Mouse (Mus musculus) neural tube, postnatal 0 days (tissue): ENCODE data around the gene Capn8. TPM values are rescaled to one million over a fixed set of nuclear protein-coding genes. Genes with fewer than 3 reads are reported as not detected.

Experiments
- polyA plus RNA-seq: library from polyadenylated mRNA; unstranded; fragments of >200 nt; fragmentation: Nextera tagmentation; extraction: Ambion mirVana; gene quantifications from 2 replicates; pipeline ENCODE4 v1.2.1, GENCODE M21; 2015

Capn8 gene
- not detected in 2 replicates for polyA plus RNA-seq

DNA sequence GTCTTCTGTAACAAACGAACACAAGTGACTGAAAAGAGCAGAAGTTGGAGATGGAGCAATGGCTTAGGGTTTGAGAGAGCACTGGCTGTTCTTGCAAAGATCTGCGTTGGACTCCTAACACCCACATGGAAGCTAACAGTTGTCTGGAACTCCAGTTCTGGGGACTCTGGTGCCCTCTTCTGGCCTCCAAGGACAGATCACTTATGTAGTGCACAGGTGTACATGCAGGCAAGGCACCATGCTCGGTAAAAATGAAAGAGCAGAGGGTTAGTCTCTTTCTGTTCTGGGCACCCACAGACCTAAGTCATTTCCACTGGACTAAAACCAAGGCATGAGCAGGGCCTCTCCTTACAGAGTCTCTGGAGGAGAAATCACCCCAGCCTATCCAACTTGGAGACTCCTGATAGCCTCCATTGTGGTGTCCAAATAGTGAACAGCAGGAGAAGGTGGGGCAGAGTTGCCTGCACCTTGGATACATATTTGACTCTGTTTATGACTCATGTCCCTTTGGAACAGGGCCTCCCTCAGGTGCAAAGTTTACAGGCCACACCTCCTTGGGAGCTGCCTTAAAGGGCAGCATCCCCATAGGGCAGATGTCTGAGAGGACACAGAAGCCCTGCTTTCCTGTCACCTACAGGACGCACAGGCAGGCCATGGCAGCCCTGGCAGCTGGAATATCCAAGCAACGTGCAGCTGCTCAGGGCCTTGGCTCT, at the start of gene Capn8:
Gene Capn8 (plus strand): TSS at position 600 of the 713 bp plus-strand sequence.

DNA sequence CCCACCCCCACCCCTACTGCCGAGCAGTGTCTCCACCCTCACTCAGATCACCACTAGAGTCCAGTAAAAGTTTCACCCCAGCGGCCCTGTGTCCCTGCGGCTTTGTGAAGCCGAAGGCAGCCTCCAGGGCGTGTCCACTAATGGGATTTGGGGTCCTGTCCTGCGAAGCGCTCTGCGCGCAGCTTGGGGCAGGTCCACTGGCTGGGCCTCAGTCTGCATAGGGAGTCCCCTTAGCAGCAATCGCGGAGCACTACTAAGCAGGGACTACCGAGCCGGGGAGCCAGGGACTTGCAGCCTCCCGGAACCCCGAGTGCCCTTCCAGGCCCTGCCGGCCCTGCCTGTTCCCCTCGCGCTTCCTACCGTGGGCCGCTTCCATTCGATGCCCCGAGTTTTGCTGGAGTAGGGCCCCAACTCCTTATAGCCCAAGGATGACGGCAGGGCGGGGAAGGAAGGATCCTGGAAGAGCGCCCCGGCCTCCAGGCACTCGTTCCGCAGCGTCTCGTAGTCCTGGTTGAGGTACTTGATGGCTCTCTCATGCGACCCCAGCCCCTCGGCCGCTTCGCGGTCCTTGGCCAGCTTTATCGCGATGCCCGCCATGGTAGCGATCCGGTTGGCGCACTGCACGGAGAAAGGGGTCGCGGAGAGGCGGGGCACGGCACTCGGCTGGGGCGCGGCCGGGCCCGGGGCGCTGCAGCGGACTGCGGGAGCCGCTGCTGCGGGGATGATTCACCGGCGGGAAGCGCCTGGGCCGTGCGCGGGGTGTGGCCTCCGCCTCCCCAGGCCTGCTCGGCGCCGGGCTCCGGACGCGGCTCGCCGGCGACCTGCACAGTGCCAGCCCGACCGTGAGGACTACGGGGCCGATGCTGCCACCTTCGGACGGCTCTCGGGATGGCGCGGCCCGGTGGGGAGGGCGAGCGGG, 47.8 kb upstream of the Capn8 start, which contains the start of gene Capn2:
Gene Capn2 (minus strand): TSS at position 851 of the 919 bp plus-strand sequence.

Other genes with a start within 250 kb of the Capn8 start
- 18.6 and 20.3 TPM in 2 replicates for gene Fbxo28, start 223.4 kb upstream of the Capn8 start, polyA plus RNA-seq
- 10.1 and 10.7 TPM in 2 replicates for gene Trp53bp2, start 155.8 kb upstream of the Capn8 start, polyA plus RNA-seq
- gene Capn2, start 47.4 kb upstream of the Capn8 start, polyA plus RNA-seq, result 81.0 and 82.6 TPM in 2 replicates
- not detected in 2 replicates for gene Ccdc185, start 184.2 kb downstream of the Capn8 start, polyA plus RNA-seq
- gene Susd4, start 198.9 kb downstream of the Capn8 start, polyA plus RNA-seq, result 92.4 and 101 TPM in 2 replicates